Mouse (Mus musculus): ENCODE results near the gene Gm21778.
"Not testable (repeated sequence)": the region's sequence is repeated elsewhere in the genome, so short reads cannot be mapped to it uniquely, and the experiment has no call there.

Gene Gm21778

DNA sequence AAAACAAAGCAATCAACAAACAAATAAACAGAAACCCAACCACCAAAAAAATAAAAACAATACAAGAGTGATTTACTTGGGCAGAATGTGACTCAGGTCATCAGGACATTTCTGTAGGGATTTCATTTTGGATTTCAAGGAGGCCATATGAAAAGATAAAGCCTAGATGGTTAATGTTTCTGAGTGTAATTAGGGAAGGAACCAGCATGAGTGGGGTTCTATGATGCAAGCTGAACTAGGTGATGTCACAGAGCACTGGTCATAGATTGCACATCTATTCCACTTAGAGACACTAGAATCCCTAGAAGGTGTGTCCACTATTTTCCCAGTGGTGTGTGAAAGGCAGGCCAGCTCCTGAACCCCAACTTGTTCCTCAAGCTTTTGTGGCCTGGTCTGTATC lies at the start of gene Gm21778:
Gene Gm21778 (plus strand): TSS at position 301 of the 400 bp plus-strand sequence.
- not testable (repeated sequence) for DNase-seq (ENCODE audit: low spot score)
